Mouse (Mus musculus): ENCODE measurements at regions not wholly inside any gene's neighbourhood (a gene's known extent, or its start where the extent isn't known, plus 50 kb on each side); places are given as distances from the start of the nearest gene placed in this dataset.

DNA sequence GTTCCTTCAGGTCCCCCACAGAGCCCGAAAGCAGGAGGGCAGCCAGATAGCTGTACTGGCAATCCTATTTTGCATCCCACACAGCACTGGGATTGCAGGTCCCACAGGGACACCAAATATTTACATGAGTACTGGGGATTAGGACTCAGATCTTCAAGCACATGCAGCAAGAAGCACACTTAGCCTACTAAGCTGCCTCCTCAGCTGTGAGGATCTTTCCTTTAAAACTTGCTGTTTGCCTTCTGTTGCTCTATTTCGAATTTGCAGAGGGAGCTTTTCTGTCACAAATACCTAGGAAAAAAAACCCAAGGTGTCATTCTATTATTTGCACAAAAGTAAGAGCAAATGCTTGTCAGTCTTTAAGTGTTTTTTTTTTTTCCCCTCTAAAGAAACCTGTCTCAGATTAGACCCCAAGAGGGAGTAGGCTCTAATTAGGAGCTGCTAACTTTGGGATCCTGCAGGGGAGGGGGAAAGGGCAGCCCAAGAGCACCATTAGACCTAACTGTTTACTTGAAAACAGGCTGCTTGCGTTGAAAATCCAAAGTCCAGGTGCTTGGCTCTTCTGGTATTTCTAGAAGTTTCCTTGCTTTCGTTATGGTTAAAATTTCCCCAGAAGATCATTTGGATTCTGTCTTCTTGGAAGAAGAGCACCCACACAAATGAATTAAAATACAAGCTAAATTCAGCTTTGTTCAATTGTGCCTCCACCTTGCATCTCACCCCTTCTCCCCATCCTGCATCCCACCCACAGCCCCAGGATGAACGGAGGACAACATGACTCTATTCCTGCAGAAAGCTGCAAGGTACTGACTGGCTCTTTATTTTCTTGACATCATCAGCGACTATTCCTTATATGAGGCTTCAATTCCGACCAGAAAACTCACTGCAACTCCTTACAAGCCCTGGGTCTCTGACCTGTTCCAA is 215.5 kb downstream of the Kcnj2 start:
- DNase-seq: no peak

DNA sequence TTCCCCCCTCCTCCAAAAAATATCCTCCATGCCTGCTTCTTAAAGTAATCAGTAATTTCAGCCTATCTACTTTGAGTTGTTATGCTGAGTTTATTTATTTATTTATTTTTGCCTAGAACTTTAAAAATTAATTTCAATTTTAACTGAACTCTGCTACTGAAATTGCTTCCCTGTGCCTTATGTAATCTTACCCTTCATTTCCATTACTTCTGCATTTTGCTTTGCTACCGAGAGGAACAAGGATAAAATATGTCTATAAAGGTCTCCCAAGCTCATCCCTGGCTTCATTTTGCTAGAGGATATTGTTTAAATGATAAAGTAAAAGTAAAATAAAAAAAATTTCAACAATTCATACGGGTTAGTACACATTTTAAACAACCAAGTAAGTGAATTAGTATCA is 216.3 kb downstream of the Kcnj2 start:
- DNase-seq: no peak

DNA sequence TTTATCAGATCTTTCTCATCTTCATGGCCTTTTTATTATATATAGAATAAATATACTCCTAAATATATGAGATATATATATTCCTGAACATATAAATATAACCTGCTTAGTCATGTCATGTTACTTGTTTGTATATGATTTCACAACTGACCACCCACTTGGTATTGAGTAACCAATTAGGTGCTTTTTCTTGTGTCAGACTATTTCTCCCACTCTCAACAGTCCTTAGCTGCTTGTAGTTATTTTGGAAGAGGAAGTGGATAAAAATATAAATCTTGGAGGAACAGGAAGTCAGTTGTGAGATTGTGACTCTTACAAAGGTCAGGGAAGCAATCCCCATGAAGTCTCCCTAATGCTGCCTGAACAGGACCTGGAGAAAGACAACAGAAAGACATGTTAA is 224.6 kb downstream of the Kcnj2 start:
- no peak for DNase-seq

DNA sequence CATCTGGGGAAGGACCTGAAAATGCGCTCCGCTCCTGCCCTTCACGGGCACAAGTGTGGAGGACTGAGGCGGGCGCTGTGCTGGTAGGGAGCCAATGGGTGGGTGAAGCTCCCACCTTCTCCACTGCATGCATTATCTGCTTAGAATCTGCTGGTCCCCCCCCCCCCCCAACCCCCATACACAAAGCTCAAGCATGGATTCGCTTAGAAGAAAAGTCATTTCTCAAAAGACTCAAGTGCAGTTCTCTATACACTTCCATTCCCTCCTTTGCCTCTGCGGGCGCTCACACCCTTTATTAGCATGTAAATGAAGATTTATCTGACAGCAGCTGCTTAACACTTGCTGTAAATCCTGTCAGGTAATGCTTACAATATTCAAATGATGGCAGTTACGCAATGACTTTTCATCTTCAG is 230.4 kb downstream of the Kcnj2 start:
- no peak for DNase-seq

DNA sequence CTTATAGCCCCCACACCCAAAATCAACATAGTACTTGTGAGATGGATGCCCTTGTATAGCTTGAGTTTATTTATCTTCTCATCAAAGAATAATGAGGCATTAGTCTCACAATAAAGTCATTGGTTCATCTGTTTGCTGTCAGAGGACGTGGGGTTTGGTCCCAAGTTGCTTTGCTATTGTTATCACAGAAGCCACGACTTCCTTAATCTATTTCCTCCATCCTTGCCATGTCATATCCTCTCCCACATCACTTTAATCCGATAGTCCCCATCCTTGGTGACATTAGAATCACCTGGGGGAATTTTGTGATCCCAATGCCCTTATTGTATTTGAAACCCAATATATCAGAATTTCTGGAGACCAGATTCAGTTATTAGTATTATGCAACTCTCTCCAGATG is 246.8 kb downstream of the Kcnj2 start:
- DNase-seq: no peak

DNA sequence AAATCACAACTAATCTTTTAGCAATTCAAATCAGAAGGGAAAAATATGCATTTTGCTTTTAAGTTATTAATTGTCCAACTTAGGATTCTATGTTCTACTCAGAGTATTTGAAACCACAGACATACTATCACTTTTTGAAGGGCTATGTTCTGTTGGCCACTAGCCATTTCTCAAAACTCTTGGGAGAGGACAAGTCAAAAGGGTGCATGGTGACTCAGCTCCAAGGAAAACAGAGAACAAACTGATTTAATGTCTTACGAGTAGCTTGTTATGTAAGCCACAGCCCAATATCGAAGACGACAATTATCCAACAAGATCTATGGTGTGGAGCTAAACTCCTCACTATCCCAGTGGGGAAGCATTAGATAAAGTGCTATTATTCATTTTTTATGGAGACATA is 247.6 kb downstream of the Kcnj2 start:
- peak; percentile 13 for DNase-seq

DNA sequence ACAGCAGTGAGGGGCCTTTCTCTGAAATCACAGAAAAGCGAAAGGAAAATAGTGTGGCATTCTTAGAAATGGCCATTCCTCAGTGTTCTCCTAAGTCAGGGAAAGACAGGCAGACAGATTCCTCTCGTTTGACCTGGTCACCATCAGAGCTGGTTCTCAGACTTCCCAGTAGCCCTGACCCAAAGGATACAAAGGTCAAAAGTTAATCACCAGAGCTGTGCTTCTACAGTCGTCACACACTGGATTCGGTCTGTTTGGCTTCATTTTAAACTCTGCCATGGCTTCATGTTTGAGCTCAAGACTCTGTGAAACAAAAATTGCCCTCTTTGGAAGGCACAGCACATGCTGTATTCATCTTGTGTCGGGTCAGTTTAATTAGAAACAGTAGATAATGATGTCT is 255.6 kb downstream of the Kcnj2 start:
- DNase-seq: no peak

DNA sequence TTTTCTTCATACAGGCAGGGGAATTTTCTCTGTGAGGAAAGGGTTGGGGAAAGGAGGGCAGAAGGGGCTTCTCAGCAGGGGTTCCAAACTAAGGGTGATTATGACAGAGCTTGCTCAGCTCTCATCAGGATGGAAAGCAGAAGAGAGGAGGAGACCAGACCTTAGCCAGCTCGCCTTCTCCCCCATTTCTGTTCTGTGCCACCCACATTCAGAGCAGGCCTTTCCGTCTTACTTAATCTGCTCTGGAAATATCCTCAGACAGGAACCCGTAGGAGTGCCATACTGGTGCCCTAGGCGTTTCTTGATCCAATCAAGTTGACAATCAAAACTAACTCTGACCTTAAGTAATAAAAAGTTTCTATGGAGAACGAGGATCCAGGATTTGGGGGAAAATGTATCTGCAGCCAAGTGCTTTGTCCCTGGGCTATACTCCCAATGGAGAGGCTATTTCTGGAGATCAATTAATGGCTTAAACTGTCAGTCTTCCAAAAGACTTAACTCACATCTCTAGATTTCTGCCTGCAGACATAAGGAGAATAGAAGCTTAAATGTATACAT is 258.6 kb downstream of the Kcnj2 start:
- no peak for DNase-seq

DNA sequence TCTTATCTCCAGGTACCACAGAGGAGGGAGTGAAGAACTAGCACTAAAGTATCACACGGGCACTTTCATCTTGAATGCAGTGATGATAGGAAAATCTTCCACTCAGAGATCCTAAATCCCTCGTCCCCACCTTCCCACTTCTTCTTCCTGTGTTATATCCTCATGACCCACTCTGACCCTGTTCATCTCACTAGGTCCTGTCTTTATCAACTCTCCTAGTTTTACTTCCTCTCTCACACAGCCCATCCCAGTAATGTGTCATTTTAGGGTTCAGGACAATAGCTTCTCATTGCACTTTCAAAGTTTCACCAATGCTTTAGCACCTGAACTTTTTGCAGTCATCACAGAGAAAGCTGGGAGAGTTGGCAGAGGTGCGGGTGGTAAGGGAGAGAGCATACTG is 261.0 kb downstream of the Kcnj2 start:
- no peak for DNase-seq

DNA sequence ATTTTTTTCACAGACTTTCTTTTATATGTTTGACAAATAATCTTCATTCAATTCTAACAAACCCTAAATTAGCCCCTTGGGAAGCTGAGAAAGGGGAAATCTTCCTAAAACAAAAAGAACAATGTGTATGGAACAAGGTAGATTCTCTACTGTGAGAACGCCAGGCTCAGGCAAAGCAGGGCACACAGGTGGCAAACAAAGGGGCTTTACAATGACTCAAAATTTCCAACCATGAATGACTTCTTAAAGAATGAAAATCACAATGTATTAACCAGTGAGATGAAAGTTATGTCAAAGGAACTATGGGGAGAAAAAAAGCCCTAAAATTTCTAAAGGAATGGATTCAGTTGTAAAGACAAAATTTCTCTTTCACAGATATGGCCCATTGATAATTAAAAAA is 262.3 kb downstream of the Kcnj2 start:
- no peak for DNase-seq

DNA sequence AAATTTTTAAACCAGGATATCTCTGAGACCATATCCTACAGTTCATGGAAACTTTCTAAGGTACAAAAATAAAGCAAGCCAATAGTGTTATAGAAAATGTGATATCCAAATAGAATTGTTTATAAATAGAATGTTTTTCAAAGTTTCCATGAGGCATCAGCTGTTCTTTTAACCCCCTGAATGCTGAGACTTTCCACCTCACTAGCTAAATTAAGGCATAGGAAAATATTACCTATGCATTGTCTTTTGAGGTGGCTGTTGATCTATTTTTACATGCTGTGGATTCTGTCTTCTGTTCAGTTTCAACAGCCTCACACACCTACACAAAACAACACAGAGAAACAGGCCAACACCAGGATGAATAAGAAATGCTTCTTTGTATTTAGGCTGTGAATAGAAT is 265.6 kb downstream of the Kcnj2 start:
- DNase-seq: no peak

DNA sequence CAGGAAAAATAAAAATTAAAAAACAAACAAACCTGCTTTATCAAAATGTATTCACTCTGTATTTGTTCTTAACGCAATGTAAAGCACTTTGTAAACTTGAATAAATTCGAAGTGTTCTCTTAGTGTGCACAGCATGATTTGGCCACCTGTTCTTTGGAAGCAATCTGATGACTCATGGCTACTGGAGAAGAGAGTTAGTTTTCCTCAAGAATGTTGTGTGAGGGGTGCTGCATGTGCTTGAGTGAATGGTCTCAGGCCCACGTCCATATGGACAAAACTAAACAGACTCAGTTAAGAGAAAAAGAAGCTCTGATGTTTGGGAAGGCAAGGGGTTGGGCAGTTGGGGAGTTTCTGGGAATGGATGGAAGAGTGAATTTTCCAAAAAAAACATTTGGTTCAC is 267.1 kb downstream of the Kcnj2 start:
- no peak for DNase-seq

DNA sequence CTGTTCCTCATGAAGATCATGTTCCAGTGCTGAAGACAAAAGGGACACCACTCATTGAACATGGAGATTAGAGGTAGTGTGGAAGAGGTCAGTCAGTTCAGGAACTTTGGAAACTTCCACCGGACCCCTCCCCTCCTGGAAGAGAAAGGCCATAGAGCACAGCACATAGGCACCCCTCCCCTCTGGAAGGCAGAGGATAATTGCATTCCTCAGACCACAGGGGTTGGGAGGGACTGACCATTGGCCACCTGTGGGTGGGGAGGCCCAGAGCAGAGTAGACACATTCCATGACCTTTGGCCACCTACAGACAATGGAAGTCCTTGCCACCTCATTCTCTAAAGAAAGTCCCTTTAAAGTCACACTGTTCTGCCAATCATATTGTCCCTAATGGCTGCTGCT is 281.6 kb downstream of the Kcnj2 start:
- no peak for DNase-seq

DNA sequence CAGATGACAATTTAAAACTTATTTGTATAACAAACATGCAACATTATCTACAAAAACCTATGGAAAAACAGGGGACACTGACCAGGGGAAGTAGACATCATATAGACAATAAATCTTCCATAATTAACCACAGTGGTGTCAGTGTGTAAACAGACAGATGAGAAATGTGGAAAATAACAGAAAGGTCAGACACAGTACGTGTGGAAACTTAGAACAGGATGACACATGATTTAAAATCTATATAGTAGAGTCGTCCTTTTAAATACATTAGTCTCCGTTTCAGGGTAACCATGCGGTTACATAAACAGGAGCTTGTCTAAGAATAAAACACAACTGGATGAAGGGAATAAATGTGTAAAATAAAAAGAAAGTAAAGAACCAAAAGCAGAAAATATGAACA is 284.1 kb downstream of the Kcnj2 start:
- no peak for DNase-seq

DNA sequence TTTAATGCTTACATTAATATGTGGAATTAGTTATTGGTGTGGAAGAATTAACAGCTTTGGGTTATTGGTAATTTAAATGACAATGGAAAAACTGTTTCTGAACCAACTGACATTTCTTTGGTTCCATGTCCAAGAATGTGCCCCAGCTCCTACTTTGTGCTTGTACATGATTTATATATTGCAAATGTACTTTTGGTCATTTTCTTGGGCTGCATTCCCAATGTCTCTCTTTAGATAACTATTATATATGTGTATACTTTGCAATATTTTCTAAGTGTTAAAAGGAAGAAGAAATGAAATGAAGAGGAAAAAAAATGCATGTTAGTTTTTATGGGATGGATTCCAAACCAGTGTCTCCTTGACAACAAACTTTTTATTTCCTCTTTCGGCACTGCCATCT is 297.4 kb downstream of the Kcnj2 start:
- DNase-seq: no peak

DNA sequence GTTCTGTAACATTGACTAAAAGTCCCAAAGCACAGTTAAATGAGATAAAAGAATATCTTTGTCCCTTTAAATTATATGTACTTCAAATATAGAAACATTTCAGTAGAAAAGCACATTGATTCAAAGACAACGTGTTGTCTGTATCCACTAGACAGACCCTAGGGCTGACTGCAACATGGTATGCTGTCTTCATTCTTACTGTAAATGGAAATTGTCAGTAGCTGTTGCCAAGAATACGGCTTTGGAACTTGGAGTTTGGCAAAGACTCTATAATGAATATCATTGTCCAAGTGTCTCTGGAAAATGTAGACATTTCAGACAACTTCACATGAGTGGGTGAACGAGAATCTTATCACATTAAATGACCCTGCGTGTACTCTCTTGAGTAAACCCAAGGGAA is 311.2 kb downstream of the Kcnj2 start:
- DNase-seq: no peak

DNA sequence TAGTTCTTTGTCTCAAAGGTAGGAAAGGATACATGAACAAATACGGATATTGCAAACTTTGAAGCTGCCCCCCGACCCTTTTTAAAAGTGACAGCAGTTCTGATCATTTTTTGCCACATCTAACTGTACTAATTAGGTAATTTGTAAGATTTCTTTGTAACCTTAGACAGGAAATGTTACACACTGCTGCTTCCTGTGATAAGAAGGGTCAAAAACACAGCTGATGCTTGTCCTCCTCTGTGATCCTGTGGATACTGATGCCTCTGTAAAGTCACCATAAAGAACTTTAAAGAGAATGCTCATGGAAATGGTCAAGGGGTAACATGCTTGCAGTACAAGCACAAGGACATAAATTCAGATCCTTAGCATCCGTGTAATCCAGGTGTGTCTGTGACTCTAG is 313.9 kb downstream of the Kcnj2 start:
- no peak for DNase-seq

DNA sequence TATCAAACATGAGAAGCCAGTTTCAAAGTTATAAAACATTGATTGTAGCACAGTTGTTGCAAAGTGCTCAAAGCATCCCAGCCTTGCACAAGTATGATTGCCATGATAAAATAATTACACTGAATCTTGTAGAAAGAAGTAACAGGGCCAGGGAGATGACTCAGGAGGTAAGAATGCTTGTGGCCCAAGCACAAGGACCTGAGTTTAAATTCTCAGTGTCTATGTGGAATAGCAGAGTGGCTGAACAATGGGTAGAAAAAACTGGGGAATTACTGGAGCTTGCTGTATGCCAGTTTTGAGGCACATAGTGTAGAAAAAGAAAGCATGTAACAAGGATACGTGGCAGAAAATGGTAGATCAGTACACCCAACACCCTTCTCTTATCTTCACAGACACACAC is 332.7 kb downstream of the Kcnj2 start:
- no peak for DNase-seq

DNA sequence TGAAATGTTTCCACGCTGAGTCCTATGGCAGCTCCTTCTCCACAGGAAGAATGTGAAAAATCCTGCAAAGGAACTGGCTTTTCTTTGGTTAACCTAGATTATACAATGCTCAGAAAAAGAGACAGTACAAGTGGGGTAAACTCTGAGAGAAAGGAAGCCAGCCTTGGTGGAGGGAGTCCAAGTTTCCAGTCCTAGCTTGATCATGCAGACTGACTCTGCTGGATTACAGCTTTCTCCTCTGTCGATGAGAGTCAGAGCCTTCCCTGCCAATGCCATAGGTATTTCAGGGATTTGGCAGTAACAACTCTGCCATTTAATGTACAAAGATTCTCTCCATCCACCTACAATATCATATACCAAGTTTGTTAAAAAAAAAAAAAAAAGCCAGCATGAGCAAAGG is 343.3 kb downstream of the Kcnj2 start:
- no peak for DNase-seq

DNA sequence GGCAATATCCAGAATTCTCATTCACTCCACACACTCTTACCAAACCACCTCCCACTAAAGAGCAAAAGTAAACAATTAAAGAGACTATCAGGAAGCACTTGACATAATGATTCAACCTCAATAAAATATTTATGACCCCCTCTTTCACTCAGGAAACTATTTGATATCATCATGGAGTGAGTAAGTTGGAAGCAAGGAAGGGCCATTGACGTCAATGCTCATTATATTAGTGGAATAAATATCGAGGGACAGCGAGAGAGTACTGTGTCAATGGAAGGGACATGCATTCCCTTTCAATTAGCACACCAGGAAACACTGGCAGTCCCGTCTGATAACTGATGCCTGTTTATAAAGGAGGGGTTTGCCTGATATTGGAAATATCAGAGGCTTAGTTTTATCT is 358.9 kb downstream of the Kcnj2 start:
- DNase-seq: no peak

DNA sequence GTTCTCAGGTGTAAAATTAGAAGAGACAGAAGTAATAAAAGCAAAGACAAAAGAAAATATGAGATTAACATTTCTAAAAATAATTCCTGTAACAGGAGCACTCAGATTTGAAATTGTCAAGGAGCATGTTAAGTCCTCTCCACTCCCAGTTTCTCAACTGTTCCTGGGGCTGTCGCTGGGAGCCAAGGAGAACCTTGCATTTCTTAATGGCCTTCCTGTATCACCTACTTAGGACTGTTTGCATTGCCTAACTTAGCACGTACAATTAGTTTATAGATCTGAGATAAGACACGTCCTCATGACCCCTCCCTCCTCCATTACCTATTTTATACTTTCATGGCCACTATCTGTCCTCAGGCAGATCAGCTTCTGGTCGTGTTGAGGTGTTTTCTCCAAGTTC is 360.8 kb downstream of the Kcnj2 start:
- DNase-seq: no peak

DNA sequence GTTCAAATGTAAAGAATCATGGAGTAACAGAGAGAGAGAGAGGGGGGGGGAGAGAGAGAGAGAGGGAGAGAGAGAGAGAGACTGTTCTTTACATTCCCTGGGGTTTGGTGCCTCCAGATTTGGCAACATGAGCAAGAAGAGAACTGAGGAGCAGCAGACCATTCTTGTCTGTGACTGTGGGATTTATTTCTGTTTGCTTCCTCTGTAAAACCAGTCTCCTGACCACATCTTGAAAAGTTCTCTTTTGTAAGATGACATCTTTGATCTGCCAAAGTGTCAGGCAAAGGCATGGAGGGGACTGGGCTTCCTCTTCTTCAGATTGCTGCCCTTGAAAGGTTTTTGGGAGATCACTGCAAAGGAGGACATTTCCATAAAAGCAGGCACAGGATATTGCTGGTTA is 376.3 kb downstream of the Kcnj2 start:
- DNase-seq: no peak

DNA sequence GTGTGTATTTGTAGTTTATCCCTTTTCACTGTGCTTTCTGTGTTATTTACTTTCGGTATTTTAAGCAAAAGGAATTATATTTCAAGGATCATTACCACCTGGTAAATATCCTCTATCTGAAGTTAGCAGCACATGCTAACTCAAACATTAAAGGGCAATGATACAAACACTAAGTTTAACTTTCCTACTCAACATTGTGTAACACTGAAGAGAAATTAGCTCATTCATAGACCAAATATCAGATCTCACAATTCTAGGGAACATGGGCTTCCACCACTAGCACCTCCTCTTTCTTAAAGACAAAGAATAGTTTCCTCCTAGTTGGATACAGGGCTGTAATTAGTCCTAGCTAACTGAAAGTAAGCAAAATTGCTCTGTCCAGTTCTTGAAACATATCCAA is 377.4 kb downstream of the Kcnj2 start:
- no peak for DNase-seq

DNA sequence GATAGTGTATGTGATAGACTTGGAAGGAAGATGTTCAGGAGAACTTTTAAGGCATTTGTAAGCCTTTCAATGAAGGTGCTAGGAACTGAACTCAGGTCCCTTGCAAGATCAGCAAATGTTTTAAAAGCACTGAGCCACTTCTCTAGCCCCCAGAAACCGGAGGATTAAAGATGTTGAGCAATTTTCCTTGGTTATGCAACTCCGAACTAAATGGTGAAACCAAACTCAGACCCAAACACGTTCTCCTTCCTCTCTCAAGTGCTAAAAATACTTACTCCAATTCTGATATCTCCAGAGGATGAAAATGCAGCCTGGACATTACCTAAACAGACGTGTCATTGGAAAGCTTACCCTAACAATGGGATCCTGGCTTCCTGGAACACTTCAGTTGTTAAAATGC is 378.8 kb downstream of the Kcnj2 start:
- no peak for DNase-seq

DNA sequence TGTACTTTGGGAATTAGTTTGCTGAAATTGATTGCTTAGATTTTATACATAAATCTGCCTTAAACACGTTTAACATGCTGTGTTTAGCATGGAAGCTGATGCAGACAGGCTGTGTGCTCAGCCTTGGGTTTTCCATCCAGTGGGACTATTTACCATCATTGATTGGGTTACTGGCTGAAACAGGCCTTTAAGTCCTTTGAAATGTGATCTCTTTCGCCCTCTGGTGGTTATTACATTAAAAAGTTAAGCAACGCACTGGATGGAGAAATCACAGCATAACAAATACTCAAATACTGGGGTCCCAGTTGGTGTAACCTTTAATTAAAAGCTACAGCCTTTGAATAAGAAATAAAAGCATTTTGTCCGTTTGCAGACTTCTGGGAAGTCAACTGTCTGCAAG is 379.8 kb downstream of the Kcnj2 start:
- DNase-seq: no peak

All from adrenal gland, adult 8-10 months (tissue).